Mouse (Mus musculus): ENCODE measurements around the gene Ugt1a6a. TPM values are rescaled to one million over a fixed set of nuclear protein-coding genes. Genes with fewer than 3 reads are reported as not detected.
A peak's percentile ranks its signal among the peaks of the same experiment; 100 is the strongest.
"Not testable (repeated sequence)": the region's sequence is repeated elsewhere in the genome, so short reads cannot be mapped to it uniquely, and the experiment has no call there.

Ugt1a6a gene
- polyA plus RNA-seq, 1 experiment from 2014 or later = 0.80 TPM

DNA sequence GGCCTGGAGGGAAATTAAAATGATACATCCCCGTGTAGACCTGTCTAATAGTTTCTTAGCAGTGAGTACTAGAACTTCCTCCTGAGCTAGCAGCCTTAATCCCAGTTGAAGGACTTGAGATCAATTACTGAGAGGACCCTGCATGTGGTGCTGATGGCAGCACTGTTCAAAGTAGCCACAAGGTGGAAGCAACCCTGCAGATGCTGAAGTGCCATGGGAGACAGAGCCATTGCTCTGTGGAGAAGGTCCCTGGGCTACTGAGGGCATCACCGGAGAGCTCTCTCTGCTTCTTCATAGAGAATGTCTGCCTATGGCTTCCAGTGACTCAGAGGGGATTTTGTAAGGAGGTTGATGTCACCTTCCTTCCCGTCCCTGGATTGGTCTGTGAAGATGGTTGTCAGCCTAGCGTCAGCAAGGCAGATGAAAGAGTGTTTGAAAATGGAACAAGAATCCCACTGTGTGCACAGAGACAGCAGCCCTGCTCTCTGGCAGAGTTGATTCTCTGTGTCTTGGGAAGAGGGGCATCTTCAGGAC lies 8.7 kb upstream of the Ugt1a6a start:
- H3K4me1 ChIP-seq (replicated peaks; ENCODE audit: control insufficient read depth, insufficient read depth, low read length); H3K4me2 ChIP-seq; H3K27me3 ChIP-seq (replicated peaks; ENCODE audit: control insufficient read depth, insufficient read depth, low read length); H3K9ac ChIP-seq (ENCODE audit: low read depth, low read length); ATAC-seq (replicated peaks; ENCODE audit: low FRiP score); DNase-seq (ENCODE audit: low spot score); H3K4me3 ChIP-seq (ENCODE audit: low read depth, low read length); H3K9me3 ChIP-seq (ENCODE audit: control insufficient read depth, low read length); H3K36me3 ChIP-seq (ENCODE audit: control insufficient read depth, insufficient read depth, low read length); H3K27ac ChIP-seq (ENCODE audit: low read depth, low read length): not testable (repeated sequence)
- WGBS = 76% methylated on average over 4 of the region's 4 CpGs

DNA sequence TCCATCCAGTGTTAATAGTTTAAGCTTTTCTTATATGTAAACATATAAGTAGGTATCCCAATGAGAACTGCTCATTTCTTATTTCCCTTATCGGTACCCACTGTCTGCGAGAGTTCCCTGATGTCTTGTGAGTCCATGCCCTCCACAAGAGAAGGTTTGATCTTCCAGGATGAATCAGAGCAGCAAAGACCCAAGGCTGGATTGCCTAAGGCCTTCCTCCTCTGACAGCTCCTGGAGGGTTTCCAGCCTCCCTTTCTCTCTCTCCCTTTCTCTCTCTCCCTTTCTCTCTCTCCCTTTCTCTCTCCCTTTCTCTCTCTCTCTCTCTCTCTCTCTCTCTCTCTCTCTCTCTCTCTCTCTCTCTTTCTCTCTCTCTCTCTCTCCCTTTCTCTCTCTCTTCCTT lies 5.5 kb upstream of the Ugt1a6a start:
- H3K27ac ChIP-seq (ENCODE audit: low read depth, low read length); H3K4me2 ChIP-seq; H3K9me3 ChIP-seq (ENCODE audit: control insufficient read depth, low read length); H3K9ac ChIP-seq (ENCODE audit: low read depth, low read length); DNase-seq (ENCODE audit: low spot score); H3K4me1 ChIP-seq (replicated peaks; ENCODE audit: control insufficient read depth, insufficient read depth, low read length); H3K36me3 ChIP-seq (ENCODE audit: control insufficient read depth, insufficient read depth, low read length); H3K27me3 ChIP-seq (replicated peaks; ENCODE audit: control insufficient read depth, insufficient read depth, low read length); ATAC-seq (replicated peaks; ENCODE audit: low FRiP score); H3K4me3 ChIP-seq (ENCODE audit: low read depth, low read length): not testable (repeated sequence)
- WGBS = 69% methylated on average over 2 of the region's 2 CpGs

DNA sequence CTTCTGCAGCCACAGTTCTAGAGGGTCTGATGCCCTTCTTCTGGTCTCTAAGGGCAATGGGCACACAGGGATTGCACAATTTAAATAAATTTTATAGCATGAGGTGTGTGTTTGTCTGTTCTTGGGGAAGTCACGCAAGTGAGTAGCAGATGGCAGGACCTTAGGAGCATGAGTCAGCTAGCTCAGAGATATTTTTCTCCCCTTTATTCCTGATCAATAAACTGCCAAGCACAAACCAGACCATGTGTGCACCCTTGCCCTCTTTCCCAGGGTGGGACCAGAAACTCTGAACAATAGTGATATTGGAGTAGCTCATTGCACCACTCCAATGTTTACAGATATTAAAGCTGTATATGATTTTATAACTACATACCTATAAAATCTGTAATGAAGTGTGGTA lies 4.4 kb upstream of the Ugt1a6a start:
- WGBS = 90% methylated on average over 1 of the region's 1 CpGs
- not testable (repeated sequence) for H3K36me3 ChIP-seq (ENCODE audit: control insufficient read depth, insufficient read depth, low read length); H3K9me3 ChIP-seq (ENCODE audit: control insufficient read depth, low read length); H3K9ac ChIP-seq (ENCODE audit: low read depth, low read length); H3K4me1 ChIP-seq (replicated peaks; ENCODE audit: control insufficient read depth, insufficient read depth, low read length); H3K27ac ChIP-seq (ENCODE audit: low read depth, low read length); H3K4me3 ChIP-seq (ENCODE audit: low read depth, low read length); H3K4me2 ChIP-seq; DNase-seq (ENCODE audit: low spot score); ATAC-seq (replicated peaks; ENCODE audit: low FRiP score); H3K27me3 ChIP-seq (replicated peaks; ENCODE audit: control insufficient read depth, insufficient read depth, low read length)

- Histone ChIP-seq H3K4me3 (ENCODE audit: low read depth, low read length) (no peak overlapping the region), H3K27me3 (replicated peaks; ENCODE audit: control insufficient read depth, insufficient read depth, low read length) (no peaks in the 10 kb centered on the region), H3K4me1 (replicated peaks; ENCODE audit: control insufficient read depth, insufficient read depth, low read length) (0 out of 2 replicates have a peak, but pooled peaks cover 2% of the 10 kb centered on the region), H3K9ac (ENCODE audit: low read depth, low read length) (no peak overlapping the region), H3K9me3 (ENCODE audit: control insufficient read depth, low read length) (no peaks in the 10 kb centered on the region), H3K27ac (ENCODE audit: low read depth, low read length) (no peak overlapping the region), H3K4me2 (no peak overlapping the region), H3K36me3 (ENCODE audit: control insufficient read depth, insufficient read depth, low read length) (no peaks in the 10 kb centered on the region)
- ATAC-seq (replicated peaks; ENCODE audit: low FRiP score) (no peak), DNase-seq (ENCODE audit: low spot score) (no peak)
- 69% methylated on average over 3 of the region's 3 CpGs for WGBS
These were observed 627 bp upstream of the Ugt1a6a start for GRCm38 (mm10) chr1:88133908-88134456.

DNA sequence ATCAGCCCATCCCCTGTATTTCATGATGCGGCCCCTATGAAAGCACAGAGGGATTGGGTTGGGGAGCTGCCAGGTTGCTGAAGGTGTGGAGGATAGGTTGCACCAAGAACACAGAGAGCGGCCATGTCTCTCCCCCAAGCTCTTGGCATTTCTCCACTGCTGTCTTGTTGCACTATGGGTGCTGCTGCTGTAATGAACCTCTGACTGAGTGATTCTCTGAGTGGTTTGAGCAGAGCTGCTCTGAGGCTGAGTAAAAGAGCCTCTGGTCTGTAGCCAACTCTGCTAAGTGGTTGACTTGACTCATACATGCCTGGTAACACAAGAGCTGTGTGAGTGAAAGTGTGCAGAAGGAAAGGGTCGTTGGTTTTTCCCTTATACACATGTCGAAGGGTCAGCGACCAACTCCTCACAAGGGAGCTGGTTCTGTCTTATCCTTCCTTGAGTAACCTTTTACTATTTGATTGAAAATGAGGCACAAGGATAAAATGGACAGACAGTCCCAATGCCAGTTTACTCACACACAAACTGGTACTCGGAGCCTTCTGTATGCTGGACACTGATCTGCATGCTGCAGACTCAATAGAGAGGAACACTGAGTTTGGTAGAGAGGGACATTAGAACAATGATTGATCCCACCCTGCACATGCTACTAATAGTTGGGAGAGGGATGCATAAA lies 758 bp downstream of the Ugt1a6a start:
- H3K27ac ChIP-seq (ENCODE audit: low read depth, low read length); H3K9ac ChIP-seq (ENCODE audit: low read depth, low read length); H3K4me3 ChIP-seq (ENCODE audit: low read depth, low read length); H3K27me3 ChIP-seq (replicated peaks; ENCODE audit: control insufficient read depth, insufficient read depth, low read length); H3K36me3 ChIP-seq (ENCODE audit: control insufficient read depth, insufficient read depth, low read length); ATAC-seq (replicated peaks; ENCODE audit: low FRiP score); H3K4me2 ChIP-seq; DNase-seq (ENCODE audit: low spot score); H3K4me1 ChIP-seq (replicated peaks; ENCODE audit: control insufficient read depth, insufficient read depth, low read length); H3K9me3 ChIP-seq (ENCODE audit: control insufficient read depth, low read length): not testable (repeated sequence)
- WGBS = 90% methylated on average over 5 of the region's 6 CpGs

- WGBS = 79% methylated on average over 2 of the region's 2 CpGs
- H3K4me3 ChIP-seq (ENCODE audit: low read depth, low read length) = no peak overlapping the region
- ATAC-seq (replicated peaks; ENCODE audit: low FRiP score) = no peak
These were observed 2.0 kb downstream of the Ugt1a6a start for GRCm38 (mm10) chr1:88136646-88137045.

DNA sequence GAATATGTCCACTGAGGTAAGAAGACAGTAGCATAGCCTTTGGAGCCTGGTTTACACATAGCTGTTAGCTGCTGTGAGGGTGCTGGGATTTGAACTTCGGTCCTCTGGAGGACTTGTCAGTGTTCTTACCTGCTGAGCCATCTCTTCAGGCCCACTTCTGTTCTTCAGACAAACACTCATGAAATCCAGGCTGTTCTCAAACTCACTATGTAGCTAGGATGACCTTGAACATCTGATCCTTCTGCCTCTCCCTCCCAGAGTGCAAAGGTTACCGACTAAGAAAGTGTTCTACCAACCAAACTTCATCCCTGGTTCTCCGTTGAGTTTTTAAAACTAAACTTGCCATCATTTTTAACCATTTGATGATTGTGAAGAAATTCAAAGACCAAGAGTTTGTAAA lies 2.7 kb downstream of the Ugt1a6a start:
- Histone ChIP-seq H3K27me3 (replicated peaks; ENCODE audit: control insufficient read depth, insufficient read depth, low read length) (no peaks in the 10 kb centered on the region), H3K4me2 (no peak overlapping the region), H3K9me3 (ENCODE audit: control insufficient read depth, low read length) (no peaks in the 10 kb centered on the region), H3K4me1 (replicated peaks; ENCODE audit: control insufficient read depth, insufficient read depth, low read length) (0 out of 2 replicates have a peak, but pooled peaks cover 2% of the 10 kb centered on the region), H3K4me3 (ENCODE audit: low read depth, low read length) (no peak overlapping the region), H3K36me3 (ENCODE audit: control insufficient read depth, insufficient read depth, low read length) (no peaks in the 10 kb centered on the region), H3K9ac (ENCODE audit: low read depth, low read length) (no peak overlapping the region), H3K27ac (ENCODE audit: low read depth, low read length) (no peak overlapping the region)
- no peak for ATAC-seq (replicated peaks; ENCODE audit: low FRiP score)
- WGBS = 85% methylated on average over 3 of the region's 3 CpGs
- DNase-seq (ENCODE audit: low spot score) = no peak

More at GRCm38 (mm10) chr1:88136646-88137045, 2.0 kb downstream of the Ugt1a6a start:
- no peaks in the 10 kb centered on the region for H3K9me3 ChIP-seq (ENCODE audit: control insufficient read depth, low read length)
- H3K4me2 ChIP-seq = no peak overlapping the region
- H3K9ac ChIP-seq (ENCODE audit: low read depth, low read length) = no peak overlapping the region
- H3K27me3 ChIP-seq (replicated peaks; ENCODE audit: control insufficient read depth, insufficient read depth, low read length) = no peaks in the 10 kb centered on the region
- no peak overlapping the region for H3K27ac ChIP-seq (ENCODE audit: low read depth, low read length)
- H3K36me3 ChIP-seq (ENCODE audit: control insufficient read depth, insufficient read depth, low read length) = no peaks in the 10 kb centered on the region
- 0 out of 2 replicates have a peak, but pooled peaks cover 2% of the 10 kb centered on the region for H3K4me1 ChIP-seq (replicated peaks; ENCODE audit: control insufficient read depth, insufficient read depth, low read length)
- no peak for DNase-seq (ENCODE audit: low spot score)

DNA sequence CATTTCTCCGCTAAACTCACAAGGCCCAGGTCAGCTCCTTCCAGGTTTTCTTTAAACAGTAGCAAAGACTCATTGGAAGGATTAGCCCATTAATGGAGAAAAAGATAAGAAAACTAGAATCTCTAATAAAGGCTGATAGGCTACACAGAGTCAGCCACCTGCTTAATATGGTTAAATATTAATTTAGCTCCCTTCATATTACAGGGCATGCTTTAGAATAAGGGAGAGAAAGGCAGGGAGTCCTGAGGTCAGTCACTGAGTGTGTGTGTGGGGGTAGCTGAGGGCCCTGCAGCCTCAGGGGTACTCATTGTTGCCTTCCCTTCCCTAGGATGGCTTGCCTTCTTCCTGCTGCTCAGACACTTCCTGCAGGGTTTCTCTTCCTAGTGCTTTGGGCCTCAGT lies 3.5 kb downstream of the Ugt1a6a start:
- H3K4me3 ChIP-seq (ENCODE audit: low read depth, low read length) = no peak overlapping the region
- WGBS = 83% methylated on average over 1 of the region's 1 CpGs
- H3K27ac ChIP-seq (ENCODE audit: low read depth, low read length) = no peak overlapping the region
- no peaks in the 10 kb centered on the region for H3K36me3 ChIP-seq (ENCODE audit: control insufficient read depth, insufficient read depth, low read length)
- H3K4me1 ChIP-seq (replicated peaks; ENCODE audit: control insufficient read depth, insufficient read depth, low read length) = 0 out of 2 replicates have a peak, but pooled peaks cover 2% of the 10 kb centered on the region
- no peak overlapping the region for H3K9ac ChIP-seq (ENCODE audit: low read depth, low read length)
- H3K4me2 ChIP-seq = no peak overlapping the region
- H3K9me3 ChIP-seq (ENCODE audit: control insufficient read depth, low read length) = no peaks in the 10 kb centered on the region
- no peak for DNase-seq (ENCODE audit: low spot score)
- ATAC-seq (replicated peaks; ENCODE audit: low FRiP score) = no peak
- H3K27me3 ChIP-seq (replicated peaks; ENCODE audit: control insufficient read depth, insufficient read depth, low read length) = no peaks in the 10 kb centered on the region

DNA sequence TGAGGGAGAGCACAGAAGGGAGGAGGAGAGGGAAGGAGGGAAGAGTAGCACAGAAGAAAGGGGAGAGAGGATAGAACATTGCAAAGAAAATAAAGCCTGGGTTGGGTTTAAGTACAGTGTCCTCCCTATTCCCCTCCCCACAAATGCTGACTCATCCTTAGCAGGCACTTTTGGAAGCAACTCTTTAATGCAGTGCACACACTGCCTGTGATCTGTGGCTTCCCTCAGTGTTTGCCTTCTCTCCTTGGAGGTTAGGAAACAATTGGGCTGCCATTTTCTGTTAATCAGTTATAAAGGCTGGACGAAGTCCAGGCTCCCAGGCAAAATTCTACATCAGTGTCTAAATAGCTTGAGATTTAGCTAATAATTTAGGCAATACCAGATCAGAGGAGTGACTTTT lies 5.9 kb downstream of the Ugt1a6a start:
- not testable (repeated sequence) for H3K36me3 ChIP-seq (ENCODE audit: control insufficient read depth, insufficient read depth, low read length); H3K9me3 ChIP-seq (ENCODE audit: control insufficient read depth, low read length); H3K4me3 ChIP-seq (ENCODE audit: low read depth, low read length); H3K4me1 ChIP-seq (replicated peaks; ENCODE audit: control insufficient read depth, insufficient read depth, low read length); H3K27ac ChIP-seq (ENCODE audit: low read depth, low read length); H3K27me3 ChIP-seq (replicated peaks; ENCODE audit: control insufficient read depth, insufficient read depth, low read length); DNase-seq (ENCODE audit: low spot score); H3K4me2 ChIP-seq; H3K9ac ChIP-seq (ENCODE audit: low read depth, low read length)
- ATAC-seq (replicated peaks; ENCODE audit: low FRiP score) = peak; percentile 96
- 44% methylated on average over 1 of the region's 1 CpGs for WGBS

Measured in liver, embryonic 11.5 days (tissue).